Mouse (Mus musculus) activated CD4-positive, CD25-positive, alpha-beta regulatory T cell, adult 9 weeks (primary cell): ENCODE results near the gene Slc2a10. TPM values are rescaled to one million over a fixed set of nuclear protein-coding genes. Genes with fewer than 3 reads are reported as not detected.

Experiments used
- polyA plus RNA-seq: library from polyadenylated mRNA; unstranded; fragments of 100-300 nt; shearing (Covaris generic); gene quantifications from one replicate; pipeline ENCODE4 v1.2.1, GENCODE M21; 2017

The Slc2a10 gene
- polyA plus RNA-seq: not detected

DNA sequence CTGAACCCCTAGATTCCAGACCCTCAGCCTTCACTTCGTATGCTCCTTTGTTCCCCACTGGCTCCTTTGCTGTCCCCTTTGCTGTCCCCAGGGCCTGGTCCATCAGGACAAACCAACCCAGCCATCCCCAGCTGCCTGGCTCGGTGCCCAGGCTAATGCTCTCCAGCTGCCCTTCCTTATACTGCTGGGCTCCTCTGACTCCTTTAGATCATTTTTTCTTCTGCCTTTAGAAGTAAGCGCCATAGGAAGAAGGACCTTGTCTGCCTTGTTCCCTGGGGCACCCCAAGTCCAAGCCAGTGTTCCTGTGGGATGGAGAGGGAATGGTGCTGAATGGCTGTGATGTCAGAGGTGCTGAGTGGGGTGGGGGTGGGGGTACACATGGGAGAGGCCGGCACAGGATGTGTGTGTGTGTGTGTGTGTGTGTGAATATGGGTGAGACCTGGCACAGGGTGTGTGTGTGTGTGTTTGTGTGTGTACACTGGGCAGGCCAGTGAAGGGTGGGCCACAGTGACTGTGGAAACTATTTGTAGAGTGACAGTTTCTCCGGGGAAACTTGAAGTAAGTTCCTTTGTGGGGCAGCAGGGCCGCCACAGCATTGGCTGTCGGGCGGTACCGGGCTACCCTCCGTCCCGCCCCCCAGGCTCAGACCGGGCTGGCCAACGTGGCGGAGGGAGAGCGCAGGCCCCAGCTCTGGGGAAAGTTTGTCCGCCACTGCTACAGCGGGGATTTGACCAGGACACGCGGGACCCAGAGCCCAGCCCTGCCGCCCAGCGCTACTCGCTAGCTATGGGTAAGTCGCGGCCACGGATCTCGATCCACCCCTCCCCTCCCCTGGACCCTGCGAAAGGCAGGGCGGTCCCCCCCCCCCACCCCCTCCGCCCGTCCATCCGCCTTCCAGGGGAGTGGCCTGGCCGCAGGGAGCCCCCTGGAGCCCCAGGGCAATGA, at the start of gene Slc2a10:
TSS of gene Slc2a10 (plus strand) at position 529 of the 945 bp plus-strand sequence.

GRCm38 (mm10) chr2:165473003-165473402, 30.6 kb upstream of the Slc2a10 start, which contains the start of gene Slc13a3:
Gene Slc13a3 (minus strand): TSS chr2:165473230.

GRCm38 (mm10) chr2:165492648-165493553, 10.7 kb upstream of the Slc2a10 start, which contains the start of gene Trp53rka:
Gene Trp53rka (minus strand): TSS chr2:165493324.

Other genes starting within 250 kb of the Slc2a10 start
- gene Slc35c2, start 215.9 kb upstream of the Slc2a10 start, polyA plus RNA-seq: 62.6 TPM
- gene Elmo2, start 177.3 kb upstream of the Slc2a10 start, polyA plus RNA-seq: 59.5 TPM
- gene Zfp663, start 135.1 kb upstream of the Slc2a10 start, polyA plus RNA-seq: not detected
- not detected for gene Zfp334, start 115.5 kb upstream of the Slc2a10 start, polyA plus RNA-seq
- not detected for gene Ocstamp, start 103.4 kb upstream of the Slc2a10 start, polyA plus RNA-seq
- gene Slc13a3, start 30.6 kb upstream of the Slc2a10 start, polyA plus RNA-seq: not detected
- 3.7 TPM for gene Trp53rka, start 10.5 kb upstream of the Slc2a10 start, polyA plus RNA-seq
- gene Eya2, start 91.2 kb downstream of the Slc2a10 start, polyA plus RNA-seq: 15.3 TPM